Mouse (Mus musculus) liver, embryonic 12.5 days (tissue): ENCODE results near the gene Rrn3. TPM values are rescaled to one million over a fixed set of nuclear protein-coding genes. Genes with fewer than 3 reads are reported as not detected.

Source experiments
- microRNA-seq: library from miRNA; unstranded; fragments of <30 nt; microRNA quantifications from one replicate; pipeline ENCODE4, GENCODE M21; 2017
- polyA plus RNA-seq: library from polyadenylated mRNA; unstranded; fragments of >200 nt; fragmentation: Nextera tagmentation; extraction: Ambion mirVana; gene quantifications from 2 replicates; pipeline ENCODE4 v1.2.1, GENCODE M21; 2016

Rrn3 gene
- polyA plus RNA-seq, 1 experiment from 2014 or later, result 48.7 TPM

Small RNA genes within 50 kb of the gene (microRNA-seq; reads per million reads assigned to microRNA genes)
- gene Gm27734, result not detected

Other genes with a start within 250 kb of the Rrn3 start
- gene Parn, start 112.5 kb upstream of the Rrn3 start, polyA plus RNA-seq, result 28.1 and 28.5 TPM in 2 replicates
- gene Bfar, start 108.8 kb upstream of the Rrn3 start, polyA plus RNA-seq, result 17.0 and 17.1 TPM in 2 replicates
- gene 3110001I22Rik, start 108.8 kb upstream of the Rrn3 start, polyA plus RNA-seq, result 3.5 TPM in 2 replicates
- gene Pla2g10, start 49.7 kb upstream of the Rrn3 start, polyA plus RNA-seq, result 0.24 and 0.36 TPM in 2 replicates
- 51.8 and 58.0 TPM in 2 replicates for gene Ntan1, start 38.1 kb downstream of the Rrn3 start, polyA plus RNA-seq
- gene Pdxdc1, start 122.4 kb downstream of the Rrn3 start, polyA plus RNA-seq, result 34.1 and 35.5 TPM in 2 replicates
- gene Mpv17l, start 122.5 kb downstream of the Rrn3 start, polyA plus RNA-seq, result 1.7 and 2.4 TPM in 2 replicates
- 0.15 and 0.43 TPM in 2 replicates for gene 2900011O08Rik, start 205.9 kb downstream of the Rrn3 start, polyA plus RNA-seq
- 0.25 TPM in 1 of 2 replicates, not detected in the other for gene Ifitm7, start 206.2 kb downstream of the Rrn3 start, polyA plus RNA-seq